Mouse (Mus musculus) 3T3-L1 (cell line): ENCODE results near the gene Fbxo44.
A peak's percentile ranks its signal among the peaks of the same experiment; 100 is the strongest.
"Not testable (repeated sequence)": the region's sequence is repeated elsewhere in the genome, so short reads cannot be mapped to it uniquely, and the experiment has no call there.

Experiments used
- DNase-seq: peaks from one replicate; pipeline ENCODE4 v3.0.0-alpha.2; 2015; ENCODE audit warnings: low read depth, low spot score

Gene Fbxo44

DNA sequence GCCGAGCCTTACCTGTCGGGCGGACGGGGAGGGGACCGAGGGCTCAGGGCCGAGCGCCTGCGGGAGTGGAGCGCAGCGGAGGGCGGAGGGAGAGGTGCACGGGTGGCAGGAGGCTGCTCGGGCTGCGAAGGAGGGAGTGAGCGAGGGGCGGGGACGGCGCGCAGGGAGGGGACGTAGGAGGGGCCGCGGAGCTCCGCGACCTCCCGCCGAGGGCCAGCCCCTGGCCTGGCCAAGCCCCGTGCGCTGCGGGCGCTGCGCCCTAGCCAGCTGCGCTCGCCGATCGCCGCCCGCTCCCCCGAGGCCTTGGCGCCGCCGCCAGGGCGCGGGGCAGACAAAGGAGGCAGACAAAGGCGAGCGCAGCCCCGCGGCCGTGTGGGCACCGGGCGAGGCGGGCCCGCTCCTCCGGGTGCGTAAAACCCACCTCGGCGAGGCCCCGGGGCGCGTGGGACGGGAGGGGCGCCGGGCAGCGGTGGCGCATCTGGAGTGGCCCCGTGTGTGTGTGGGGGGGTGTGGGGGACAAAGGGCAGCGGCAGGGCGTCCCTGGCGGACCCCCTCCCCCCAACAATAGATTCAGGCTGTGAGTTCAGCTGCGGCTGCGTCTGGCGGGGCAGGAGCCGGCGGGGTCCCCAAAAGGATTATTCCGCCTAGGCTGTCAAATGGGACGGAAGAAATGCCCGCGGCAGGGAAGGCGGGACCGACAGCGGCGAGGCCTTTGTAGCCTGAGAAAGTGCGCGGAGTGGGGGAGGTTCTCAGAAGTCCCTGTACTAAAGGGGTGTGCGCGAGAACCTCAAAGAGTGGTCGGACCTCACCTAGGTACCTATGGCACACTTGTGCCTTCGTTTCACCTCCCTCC is 29.5 kb downstream of the Fbxo44 start, which contains the start of gene Draxin:
Gene Draxin, minus strand, starts transcription at position 138 of the 853 bp plus-strand sequence.
- DNase-seq: no peak

DNA sequence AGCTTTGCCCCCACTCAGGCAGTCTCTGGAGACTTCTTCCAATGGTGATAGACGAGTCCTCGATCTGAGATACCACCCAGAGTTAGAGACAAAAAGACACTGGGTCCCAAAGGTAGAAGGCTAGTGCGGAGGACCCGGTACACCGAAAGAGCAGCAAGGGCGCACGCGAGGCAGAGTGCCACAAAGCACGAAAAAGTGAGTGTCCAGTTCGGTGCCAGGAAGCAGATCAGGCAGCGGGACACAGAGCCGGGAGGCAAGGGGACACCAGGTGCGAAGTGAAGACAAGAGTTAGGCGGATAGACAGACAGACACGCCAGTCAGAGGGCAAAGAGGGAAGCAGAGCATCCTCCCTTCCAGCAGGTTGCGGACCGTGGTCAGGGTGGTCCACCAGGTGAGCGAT is 30.1 kb downstream of the Fbxo44 start, which contains the start of gene Mad2l2:
Gene Mad2l2, plus strand, starts transcription at position 252 of the 400 bp plus-strand sequence.
- DNase-seq: no peak

DNA sequence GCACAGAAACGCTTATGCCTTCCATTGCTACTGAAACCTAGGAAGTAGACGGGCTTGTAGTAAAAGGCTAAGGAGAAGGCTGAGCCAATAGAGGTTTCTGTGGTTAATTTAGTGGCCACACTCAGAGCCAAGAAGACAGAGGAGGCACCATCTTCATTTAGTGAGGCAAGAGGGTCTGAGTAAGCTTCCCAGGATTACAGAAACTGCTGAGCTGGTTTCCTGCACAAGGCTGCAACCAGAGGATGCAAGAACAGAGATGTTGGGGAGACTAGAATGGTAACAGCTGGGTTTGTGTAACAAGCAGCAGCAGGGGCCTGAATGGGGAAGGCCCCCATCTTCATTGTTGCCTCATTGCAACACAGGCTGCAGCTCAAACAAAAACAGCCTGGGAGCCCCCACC is 31.6 kb downstream of the Fbxo44 start:
- DNase-seq: no peak

DNA sequence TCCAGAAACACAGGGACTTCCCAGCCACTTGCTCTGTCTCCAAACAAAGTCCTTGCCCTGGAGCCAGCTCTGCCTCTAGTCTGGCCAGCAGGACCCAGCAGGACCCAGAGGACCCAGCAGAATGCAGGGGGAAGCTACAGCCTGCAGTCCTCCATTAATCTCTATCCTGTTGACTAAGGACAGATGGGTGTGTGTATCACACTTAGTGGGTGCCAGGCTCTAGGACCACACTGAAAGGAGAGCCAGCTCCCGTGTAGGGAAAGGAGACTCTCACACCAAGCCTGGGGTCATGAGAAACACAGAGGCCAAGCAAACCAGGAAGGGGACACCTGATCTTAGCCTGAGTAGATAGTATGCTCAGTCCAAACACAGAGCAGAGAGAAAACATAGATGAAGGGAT is 32.0 kb downstream of the Fbxo44 start:
- DNase-seq: no peak

DNA sequence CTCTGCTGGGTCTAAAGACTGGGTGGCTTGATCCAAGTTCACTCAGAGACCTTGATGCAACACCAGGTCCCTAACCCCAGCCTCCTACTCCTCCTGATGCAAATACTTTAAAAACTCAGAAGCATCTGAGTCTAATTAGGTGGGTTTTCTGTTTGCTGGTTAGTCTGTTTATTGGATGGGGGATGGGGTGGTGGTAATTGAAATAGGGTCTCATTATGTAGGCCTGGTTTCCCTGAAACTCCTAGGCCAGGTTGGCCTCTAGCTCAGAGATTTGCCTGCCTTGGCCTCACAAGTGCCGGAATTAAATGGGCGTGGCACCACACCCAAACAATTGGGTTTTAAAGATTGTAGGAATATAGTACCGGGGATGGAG is 37.6 kb downstream of the Fbxo44 start:
- no peak for DNase-seq

DNA sequence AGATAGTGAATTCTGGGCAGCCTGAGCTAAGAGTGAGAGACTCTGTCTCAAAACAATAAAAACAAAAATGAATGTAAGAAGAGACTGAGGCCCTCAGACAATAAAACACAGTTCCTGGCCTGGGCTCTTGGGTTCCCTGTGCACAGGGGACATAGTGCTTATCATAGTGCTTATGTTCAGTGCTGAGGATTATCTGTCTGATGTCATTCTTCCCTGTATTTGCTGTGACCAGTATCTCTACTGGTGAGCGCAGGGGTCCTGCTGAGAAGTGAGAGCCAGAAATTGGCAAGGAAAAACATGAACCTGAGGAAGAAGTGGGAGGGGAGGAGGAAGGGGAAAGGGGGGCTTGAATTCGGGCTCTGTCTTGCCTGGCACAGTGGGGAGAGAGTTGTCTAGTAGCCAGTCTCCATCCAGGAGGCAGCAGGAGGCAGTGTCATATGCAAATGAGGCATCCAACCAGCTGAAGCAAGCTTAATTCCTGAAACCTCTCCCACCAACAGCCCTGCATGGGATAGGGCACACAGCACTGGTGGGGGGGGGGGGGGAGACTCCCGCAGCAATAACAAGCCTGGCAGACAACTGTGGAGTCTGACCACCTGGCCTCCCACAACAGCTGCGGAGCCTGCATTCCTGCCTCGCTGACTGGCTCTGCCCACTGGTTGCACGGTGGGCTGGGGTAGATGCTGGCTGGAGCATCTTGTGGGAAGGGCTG is 38.1 kb downstream of the Fbxo44 start:
- DNase-seq: no peak

DNA sequence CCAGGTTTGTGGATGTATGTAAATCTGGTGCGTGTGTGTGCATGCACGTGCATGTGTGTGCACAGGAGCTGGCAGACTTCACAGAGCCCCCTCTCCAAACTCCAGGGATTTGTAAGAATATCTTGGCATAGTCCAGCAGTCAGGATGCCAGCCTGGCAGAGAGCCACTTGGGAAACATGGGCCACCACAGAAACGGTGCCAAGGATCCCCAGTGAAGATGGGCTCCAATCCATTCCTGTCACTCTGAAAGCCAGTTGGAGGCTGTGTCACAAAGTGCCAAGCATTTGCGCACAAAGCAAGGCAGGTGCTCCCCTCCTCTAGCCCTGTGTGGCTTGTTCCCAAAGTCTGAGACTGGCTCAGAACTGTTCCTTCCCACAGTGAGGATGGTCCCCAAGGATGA is 38.9 kb downstream of the Fbxo44 start:
- no peak for DNase-seq

DNA sequence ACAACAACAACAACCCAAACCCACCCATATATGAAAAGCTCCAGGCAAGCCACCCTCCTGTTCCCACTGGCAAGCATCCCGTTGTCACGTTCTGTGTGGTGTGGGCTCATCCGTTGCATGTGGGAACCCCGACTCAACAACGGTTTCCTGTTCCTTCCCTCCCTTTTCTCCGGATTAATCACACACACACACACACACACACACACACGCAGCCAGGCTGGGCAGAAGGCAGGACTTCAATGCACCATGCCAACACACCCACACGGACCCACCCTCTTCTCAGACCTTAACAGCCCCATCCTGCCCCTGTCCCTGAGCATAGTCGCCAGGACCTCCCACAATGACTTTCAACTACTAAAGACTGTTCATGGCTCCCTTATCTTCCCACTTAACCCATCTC is 39.7 kb downstream of the Fbxo44 start:
- no peak for DNase-seq

DNA sequence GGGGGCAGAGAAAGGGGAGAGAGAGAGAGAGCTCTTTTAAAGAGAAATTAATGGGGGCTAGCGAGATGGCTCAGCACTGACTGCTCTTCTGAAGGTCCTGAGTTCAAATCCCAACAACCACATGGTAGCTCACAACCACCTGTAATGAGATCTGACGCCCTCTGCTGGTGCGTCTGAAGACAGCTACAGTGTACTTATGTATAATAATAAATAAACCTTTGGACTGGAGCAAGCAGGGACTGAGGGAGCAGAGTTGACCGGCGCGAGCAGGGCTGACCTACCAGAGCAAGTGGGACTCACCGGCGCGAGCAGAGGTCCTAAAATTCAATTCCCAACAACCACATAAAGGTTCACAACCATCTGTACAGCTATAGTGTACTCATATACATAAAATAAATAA is 40.7 kb downstream of the Fbxo44 start:
- DNase-seq: not testable (repeated sequence)

DNA sequence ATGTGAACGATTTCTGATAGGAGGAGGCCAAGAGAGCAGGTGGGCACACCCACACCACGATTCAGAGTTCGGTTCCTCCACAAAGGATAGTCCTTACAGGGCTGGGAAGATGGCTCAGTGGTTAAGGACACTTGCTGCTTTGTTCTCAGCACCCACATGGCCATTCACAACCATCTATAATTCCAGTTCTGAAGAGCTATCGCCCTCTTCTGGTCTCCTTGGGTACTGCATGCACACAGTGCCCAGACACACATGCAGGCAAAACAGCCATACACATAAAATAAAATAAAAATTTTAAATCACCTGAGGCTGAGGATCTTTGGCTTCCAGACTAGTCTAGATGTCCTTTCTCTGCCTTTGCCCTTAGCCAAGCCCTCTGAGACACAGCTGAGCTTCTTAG is 42.9 kb downstream of the Fbxo44 start:
- peak; percentile 16 for DNase-seq

DNA sequence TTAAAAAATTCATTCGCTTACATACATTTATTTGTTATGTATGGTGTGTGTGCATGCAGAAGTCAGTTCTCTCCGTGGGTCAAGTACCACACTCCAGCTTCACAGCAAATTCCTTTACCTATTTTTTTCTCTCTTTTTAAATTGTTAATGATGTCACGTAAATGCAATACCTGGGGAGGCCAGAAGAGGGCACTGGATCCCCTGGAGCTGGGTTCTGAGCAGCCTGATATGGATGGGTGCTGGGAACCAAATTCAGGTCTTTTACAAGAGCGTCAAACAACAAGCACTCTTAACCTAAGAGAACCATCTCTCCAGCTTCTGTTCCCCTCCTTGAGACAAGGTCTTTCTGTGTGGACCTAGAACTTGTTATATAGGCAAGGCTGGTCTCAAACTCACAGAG is 43.6 kb downstream of the Fbxo44 start:
- peak; percentile 40 for DNase-seq

DNA sequence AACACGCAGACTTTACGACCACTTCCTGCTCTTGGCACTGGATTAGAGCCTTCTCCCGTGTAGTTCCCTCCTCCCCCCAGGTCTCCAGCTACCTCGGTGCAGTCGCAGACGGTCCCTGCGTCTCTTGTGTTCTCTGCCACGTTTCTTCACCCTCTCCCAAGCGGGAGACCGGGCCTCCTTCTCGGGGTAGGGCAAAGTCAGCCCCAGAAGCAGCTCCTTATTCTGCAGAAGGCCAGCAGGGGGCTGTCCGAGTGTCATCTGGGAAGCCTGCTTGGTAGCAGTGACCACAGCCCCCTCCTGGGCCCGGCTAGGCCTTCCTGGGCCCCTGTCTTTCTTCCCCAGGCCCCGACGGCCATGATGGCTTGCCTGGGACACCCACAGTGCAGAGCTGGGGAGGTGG is 44.8 kb downstream of the Fbxo44 start:
- peak; percentile 75 for DNase-seq

DNA sequence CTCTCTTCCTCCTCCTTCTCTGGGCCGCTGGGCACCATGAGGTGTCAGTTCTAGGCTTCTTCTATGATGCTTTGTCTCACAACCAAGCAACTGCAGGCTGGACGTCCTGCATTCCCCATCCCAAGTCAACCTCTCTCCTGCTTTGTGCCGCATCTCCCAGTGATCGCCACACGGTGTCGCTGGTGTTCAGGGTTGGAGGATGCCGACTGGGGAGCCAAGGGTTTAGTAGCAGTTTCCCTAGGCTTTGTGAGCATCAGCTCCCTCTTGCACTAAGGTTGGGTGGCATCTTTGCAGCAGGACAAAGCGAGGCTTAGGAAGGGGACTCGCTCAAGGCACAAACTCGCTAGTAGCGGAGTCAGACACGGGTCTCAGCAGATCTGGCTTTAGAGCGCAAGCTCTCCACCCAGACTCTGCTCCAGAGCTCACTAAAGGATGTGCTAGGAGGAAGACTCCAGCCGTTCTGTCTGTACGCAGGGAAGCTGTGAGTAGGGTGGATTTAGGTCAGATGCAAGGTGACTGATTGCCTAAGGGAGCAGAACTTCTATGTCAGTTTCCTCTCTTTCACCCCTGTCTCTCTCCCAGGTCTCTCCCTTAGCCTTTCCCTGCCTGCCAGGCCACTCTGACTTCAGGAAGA is 45.4 kb downstream of the Fbxo44 start:
- peak; percentile 95 for DNase-seq

DNA sequence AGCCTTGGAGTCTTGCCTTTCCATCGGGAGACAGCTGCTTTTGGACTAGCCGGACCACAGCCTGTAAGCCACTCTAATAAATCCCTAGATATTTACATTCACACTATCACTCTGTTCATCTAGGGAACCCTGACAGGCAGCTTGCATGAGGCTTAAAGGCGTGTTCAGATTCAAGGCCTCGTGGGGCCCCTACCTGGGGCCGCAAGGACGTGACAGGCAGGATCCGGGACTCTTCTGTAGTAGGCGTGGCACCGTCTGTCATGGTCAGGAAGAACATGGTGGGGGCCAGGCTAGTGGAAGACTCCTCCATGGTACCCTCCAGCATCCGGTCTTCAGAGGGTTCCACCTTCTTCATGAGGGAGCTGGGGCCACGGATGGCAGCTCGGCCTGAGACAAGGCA is 47.8 kb downstream of the Fbxo44 start:
- no peak for DNase-seq

DNA sequence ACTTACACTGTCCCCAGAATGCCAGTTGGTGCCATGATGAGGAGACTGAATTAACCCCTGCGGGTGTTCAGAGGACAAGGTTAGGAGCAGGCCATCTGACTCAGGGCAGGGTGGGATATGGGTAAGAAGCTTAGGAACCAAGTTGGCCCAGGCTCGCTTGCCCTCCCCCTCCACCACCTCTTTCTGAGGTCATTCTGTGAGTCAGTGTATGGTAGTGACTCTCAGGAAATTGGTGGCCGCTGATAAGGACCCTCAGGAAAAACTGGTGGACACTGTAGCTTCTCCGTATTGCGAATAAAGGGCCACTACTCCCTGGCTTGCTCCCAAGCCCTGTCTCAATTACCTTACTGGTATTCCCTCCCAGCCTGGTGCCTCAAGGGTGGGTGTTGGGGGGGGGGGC is 51.1 kb downstream of the Fbxo44 start:
- DNase-seq: no peak

DNA sequence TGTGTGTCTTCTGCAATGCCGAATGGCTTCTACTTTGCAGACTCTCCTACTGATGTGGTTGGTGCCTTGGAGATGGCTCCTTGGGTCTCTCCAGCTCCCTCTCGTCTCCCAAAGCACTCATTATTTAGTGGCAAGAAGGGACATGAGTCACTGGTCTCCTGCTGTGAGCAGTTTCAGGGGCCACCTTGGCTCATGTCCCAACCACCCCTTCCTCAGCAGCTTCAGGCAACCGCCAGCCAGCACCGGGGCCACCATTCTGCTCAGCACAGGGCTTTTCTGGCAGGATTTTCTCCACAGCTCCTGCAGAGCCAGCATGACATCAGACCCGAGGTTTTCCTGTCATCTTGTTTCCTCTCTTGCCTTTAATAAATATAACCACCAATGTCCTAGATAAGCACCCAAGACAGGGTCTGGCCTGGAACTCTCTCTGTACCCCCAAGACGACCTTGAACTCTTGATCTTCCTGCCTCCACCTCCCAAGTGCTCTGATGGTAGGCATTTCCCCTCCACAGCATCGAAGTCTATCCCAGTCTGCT is 51.6 kb downstream of the Fbxo44 start:
- peak; percentile 26 for DNase-seq

DNA sequence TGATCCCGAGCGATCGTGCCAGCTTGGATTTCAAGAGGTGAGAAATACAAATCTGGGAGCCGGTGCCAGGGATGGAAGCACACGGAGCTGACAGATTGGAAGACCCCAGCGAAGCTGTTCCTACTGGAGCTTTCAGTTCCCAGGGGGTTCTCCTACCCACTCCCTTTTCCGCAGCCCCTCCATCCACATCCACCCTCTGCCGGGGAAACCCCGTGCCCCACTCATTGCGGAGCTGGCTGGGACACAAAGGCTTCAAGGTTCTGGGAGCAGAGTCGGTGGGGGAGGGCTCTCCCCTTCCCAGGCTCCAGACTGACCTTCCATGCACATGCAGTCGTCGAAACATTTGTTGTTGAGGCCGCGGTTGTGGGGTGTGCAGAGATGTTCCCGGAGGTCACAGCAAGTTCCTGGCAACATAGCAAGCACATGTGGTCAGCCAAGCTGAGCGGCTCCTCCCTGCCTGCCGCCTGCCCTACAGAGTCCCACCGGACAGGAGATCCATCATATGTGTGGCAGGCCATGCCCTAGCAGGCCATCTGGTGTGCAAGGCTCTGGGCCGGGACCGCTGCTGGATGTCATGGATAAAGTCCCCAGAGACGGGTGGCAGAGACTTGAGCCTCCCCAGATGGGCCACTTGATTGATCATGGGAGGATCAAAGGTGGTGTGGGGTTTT is 52.5 kb downstream of the Fbxo44 start:
- DNase-seq: peak; percentile 83

DNA sequence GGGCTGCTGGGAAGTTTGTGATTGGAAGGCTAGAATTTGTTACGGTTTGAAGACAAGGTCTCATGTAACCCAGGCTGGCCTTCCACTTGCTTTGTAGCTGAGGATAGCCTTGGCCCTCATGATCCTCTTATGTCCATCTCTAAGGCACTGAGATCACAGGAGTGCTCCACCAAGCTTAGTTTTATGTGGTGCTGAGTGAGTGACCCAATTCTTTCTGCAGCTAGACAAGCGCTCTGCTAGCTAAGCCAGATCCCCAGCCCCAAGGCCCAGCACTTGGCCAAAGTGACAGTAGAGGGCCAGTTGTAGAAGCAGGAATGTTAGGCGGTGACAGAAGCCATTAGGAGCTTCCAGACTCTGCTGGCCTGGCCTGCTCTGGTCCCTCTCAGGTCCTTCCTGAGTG is 56.1 kb downstream of the Fbxo44 start:
- DNase-seq: no peak
